Mouse (Mus musculus): ENCODE data around the gene Sema3c. TPM values are rescaled to one million over a fixed set of nuclear protein-coding genes. Genes with fewer than 3 reads are reported as not detected.

Sema3c gene
- polyA plus RNA-seq, 1 experiment: 60.9 TPM

DNA sequence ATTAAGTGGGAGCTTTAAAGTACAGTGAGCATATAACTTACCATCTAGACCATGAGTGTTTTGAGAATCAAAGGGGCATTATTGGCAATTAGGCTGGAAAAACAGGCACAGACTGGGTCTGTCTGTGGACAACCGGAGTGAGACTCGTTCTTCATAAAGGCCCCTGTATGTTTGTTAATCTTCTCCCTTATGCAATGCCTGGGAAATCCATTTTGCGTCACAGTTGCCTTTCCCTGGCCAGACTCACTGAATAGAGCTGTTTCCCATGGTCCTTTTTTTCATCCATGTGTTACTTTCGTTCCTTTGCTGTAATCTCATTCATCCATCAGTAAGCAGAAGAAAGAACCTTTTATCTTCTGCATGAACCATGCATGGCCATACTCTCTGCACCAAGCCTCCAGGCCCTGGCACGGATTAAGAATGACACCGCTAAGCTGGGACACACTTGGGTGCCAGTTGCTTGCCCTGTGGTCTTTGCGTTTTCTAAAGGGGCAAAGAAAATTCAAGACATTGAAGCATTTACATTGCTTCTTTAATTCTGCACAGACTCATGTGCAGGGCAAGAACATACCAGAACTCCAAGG, 73.7 kb downstream of the Sema3c start:
- no peak for DNase-seq (ENCODE audit: low spot score)

DNA sequence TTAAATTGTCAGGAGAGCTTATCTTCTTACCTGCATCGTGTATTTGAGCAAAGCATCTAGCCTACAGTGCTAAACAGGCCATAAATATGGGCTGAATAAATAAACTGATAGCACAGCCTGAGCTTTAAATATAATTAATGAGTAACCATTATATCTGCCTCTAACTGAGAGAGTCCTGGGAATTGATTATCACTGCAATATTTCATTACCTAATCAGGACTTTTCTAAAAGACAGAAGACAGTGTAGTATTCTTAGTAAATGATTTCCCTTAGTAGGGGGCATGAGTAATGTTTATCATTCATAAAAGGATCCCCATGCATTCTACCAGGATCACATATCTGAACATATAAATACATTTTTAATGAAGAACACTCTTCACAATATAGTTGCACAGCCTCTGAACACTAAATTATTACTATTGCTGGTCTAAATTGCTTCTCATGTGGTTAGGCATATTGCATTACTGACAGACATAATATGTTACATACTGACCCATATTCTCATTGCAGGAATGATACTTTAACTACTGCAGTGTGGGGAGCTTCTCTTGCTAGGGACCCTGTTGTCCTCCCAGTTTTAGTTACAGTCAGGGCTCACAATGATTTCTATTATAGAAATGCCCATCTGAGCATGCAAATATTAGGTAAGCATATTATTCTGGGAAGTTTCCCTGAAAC, 74.9 kb downstream of the Sema3c start:
- DNase-seq (ENCODE audit: low spot score): no peak

DNA sequence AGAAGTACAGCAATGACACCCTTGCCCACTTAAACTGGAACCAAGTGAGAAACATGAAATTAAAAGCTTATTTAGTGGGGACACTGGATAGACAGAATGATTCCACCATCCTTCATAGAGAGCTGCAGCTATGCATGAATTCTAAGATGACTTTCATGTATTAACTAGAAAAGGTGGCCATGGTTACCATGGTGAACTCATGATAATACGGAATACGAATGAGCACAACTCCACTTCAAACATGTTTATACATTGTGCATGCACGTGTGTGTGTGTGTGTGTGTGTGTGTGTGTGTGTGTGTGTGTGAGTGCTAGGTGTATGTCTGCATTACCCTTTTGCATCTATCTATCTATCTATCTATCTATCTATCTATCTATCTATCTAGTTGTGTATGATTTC, 87.1 kb downstream of the Sema3c start:
- DNase-seq (ENCODE audit: low spot score): no peak

DNA sequence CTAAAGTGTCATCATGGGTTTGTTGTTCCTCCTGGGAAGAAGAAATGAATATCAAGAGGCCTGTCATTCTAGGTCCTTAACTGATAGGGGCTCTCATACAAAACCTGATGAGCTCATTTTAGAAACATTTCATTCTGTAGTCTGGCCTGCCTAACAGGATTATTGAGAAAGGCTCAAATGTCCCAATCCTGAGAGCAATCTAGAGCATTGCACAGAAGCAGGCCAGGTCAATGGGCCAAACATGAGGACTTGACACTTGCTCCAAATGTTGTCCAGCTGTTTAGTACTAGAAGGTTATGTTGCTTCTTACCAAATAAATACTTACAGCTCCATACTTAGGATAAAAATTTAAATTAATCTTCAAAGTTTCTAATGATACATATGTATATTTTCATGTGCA, 97.3 kb downstream of the Sema3c start:
- DNase-seq (ENCODE audit: low spot score): no peak

DNA sequence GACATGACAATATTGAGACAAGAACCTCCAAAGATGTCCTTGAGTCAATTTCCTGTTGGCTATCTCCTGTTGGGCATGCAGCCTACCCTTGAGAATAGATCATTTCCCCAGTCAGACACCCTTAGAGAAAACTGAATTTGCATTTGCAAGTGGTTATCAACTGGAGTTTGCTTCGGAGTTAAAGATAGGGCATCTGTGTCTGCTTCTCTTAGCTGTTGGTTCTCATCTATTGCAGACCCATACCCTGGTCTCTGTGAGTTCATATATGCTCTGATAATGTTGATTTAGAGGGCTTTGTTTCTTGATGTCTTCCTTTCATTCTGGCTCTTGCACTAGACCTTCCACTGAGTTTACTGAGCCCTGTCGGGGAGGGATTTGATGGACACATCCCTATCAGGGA, 106.8 kb downstream of the Sema3c start:
- DNase-seq (ENCODE audit: low spot score): no peak

DNA sequence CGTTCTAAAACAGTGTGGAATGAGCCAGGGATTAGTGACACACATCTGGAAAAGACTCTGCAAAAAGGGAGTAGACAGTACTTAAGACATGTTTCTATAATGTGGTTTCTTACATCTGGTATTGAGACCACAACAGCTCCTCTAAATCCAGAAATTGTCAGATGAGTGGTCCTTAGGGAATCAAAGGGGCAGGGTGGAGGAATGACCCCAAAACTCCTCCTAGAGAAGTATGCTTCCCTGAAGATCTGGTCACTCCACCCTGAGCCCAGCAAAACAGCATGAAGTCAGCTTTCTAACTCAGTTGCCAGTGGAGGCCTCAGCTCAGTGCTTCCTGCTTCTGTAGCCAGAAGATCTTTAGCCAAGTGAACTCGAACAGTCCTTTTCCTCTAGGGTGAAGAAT, 115.0 kb downstream of the Sema3c start:
- no peak for DNase-seq (ENCODE audit: low spot score)

DNA sequence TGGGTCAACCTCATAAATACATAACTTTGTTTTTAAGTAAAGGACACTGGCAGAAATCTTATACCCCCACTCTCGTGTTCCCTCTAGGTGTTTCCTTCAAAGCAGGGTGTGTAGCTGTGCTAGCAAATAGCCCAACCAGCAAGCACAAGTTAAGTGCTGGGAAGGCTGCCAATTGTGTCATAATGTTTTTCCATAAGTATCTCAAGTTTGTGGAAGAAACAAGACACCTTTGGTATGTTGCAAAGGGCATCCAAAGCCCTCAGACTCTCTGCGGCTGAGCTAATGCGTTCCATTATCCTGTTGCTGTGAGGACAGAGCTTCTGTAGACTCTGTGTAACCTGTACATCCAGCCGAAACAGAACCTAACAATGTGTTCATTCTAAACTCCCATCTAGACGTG, 115.5 kb downstream of the Sema3c start:
- no peak for DNase-seq (ENCODE audit: low spot score)

DNA sequence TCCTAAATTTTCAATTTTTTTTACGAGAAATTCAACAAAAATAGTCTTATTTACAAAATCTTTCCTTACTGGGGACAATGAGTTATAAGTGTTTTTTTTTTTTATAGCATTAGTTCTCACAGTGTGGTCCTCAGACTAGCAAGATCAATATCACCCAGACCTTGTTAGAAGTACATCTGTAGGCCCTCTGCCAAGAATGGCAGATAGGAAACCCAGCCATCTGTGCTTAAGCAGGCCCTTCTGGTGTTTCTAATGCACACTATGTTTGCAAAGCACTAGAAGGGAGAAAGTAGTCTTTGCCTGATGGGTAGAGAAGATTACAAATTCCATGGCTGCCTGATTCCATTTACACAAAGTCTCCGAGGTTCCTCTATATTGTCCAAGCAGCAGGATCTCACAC, 121.3 kb downstream of the Sema3c start:
- DNase-seq (ENCODE audit: low spot score): no peak

DNA sequence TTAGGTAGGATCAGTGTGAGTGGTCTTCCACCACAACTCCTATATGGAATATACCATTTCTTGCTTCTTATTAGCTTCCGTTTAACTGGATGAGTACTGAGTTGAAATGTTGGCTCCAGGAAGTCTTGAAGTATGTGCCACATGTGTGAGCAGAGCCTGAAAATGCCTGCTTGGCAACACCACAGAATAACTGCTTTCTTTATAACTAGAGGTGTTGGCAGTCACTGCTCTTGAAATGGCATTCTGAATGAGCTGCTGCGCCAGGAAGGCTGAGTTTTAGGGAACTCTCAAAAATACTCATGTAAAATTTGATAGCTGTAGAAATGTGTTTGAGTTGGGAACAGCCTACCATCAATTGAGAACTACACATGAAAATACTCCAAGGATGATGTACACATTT, 124.8 kb downstream of the Sema3c start:
- DNase-seq (ENCODE audit: low spot score): no peak

DNA sequence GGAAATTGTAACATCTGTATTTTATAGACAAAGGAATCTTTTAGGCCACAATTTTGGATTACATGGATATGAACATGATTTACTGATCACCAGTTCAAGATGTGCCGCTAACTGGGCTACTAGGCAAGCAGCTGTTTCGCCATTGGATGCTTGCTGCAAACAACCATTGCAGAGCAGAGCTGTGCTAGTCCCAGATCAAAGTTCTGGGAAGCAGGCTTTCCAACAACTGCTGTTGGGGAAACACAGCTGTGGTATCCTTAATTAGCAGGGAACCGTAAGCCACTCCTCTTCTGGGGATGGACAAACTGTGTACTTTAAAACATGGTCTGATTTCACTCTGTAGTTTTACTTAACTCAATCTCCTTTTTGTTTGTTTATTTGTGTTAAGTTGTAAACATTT, 130.1 kb downstream of the Sema3c start:
- DNase-seq (ENCODE audit: low spot score): no peak

DNA sequence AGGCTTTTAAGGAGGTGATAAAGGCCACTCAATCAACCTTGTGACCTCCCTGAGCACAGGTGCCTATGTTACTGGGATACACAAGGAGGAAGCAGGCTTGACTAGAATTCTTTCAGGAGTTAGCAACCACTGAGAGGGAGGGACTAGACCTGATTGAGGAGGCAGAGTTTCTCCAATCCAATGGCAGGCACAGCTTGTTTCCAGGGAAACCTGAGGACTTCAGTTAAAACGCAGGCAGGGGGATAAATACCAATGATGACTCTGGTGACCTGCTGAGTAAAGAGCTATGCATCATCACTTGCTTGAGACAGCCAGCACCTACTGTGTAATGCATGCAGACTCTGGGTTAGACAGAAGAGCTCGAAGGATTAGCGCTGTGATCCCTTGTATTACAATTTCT, 133.0 kb downstream of the Sema3c start:
- DNase-seq (ENCODE audit: low spot score): no peak

DNA sequence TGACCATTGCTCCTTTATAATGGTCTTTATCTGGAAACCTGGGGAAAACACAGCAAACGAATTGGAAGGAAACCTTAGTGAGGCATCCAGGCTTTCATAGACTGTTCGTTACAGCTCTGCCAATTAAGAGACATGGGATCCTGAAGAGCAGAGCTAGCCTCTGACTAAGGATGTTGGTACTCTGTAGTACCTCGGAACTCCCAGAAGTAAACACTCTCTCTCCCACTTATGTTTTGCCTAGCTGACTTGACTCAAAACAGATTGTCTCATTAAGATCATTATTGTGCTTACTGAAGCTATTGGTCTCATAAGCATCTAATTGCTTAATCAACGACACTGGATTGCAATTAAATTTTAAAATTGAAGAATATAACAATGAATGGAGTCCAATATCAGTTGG, 138.3 kb downstream of the Sema3c start:
- DNase-seq (ENCODE audit: low spot score): no peak

DNA sequence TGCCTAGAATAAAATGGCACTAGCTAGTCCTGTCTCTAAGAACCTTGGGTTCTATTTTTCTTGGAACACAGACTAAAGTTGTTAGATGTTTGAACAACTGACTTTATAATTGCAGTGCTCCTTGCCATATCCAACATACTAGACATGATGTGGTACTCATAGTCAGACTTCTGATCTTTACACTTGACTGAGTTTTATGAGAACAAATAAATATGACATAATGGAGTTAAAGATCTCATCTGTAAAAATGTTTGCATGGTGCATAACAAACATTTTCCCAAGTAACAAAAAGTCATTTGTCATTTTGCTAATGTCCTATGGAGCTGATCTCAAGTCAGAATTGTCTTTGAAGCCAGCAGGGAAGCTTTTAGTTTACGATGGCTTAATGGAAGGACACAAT, 141.1 kb downstream of the Sema3c start:
- DNase-seq (ENCODE audit: low spot score): no peak

DNA sequence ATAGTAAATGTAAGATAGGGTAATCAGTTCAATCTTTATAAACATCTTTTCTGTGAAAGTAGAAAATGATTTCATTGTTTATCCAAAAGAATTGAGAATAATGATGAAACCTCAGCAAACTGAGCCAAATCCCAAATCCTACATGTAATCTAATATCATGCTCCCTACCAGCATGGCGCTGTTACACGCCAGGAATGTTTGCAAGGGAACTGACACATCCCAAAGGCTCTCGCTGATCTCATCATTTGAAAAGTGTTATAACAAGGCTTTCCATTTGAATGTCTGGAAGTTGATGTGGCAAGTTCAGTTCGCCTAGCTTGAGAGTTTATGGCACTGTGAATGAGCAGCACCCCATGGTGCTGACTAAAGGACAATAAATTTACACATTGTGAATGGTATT, 145.9 kb downstream of the Sema3c start:
- no peak for DNase-seq (ENCODE audit: low spot score)

DNA sequence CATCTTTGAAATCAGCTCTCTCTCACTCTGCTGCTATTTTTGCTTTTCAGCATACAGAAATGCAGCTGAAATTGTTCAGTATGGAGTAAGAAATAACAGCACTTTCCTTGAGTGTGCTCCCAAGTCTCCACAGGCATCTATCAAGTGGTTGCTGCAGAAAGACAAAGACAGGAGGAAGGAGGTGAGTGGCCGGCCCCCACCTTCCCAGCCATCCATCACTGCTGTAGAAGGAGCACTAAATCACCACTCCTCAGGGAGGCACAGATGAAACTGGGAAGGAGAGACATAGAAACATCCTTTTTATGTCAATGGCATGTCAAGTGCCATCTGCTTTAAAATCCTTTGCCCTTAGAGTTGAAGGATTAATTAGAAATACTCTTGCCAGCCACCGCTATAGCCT, 149.9 kb downstream of the Sema3c start:
- no peak for DNase-seq (ENCODE audit: low spot score)

DNA sequence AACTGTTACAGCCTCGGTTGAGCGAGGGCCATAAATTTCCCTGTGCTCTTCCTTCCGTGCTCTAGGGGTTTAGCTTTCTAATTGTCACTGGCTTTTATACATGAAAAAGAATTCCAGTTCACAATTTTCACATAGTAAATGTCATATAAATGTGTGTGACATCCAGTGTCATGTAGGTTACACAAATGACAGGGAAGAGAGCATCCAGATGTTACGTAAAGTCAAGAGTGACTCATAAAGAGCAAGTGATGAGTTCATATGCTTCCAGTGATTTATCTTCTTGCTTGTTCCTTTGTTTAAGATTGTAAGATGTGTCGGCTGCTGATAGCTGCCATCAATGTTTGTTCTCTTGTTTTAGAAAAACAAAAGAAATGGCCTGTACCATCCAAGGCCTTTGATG, 154.0 kb downstream of the Sema3c start:
- DNase-seq (ENCODE audit: low spot score): no peak

DNA sequence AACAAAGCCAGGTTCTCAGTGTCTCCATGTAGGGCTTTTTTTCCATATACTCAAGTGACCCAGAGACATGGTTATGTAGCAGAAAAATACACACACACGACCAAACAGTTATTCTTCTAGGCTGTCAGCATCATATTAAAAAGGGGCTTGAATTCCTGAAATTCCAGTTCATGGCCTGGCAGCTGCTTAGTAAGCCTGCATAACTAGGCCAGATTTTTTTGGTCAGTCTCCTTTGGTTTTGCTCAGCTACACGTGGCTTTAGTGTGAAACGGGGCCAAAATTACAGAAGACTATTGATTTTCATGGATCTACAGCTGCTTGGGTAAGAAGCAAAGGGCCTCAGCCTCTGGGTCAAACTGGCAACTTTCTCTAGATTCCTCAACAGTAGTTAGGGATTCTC, 165.7 kb downstream of the Sema3c start:
- no peak for DNase-seq (ENCODE audit: low spot score)

DNA sequence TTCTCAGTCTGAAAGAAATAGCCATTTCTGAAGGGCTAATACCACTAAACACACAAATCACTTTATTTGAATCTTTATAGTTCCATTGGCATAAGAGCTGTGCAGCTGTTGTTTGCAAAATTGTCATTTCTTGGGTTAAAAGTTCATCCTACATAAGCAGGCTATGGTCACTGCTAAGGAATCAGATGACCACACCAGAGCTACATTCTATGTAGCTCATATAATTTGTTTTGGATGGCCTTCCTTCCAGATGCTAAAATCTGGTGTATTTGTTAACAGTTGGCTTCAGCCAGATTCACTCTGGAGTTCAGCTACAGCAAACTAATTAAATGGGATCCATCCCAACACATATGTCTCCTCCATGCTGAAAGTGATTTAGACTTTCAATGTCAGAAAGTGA, 172.4 kb downstream of the Sema3c start:
- DNase-seq (ENCODE audit: low spot score): no peak

DNA sequence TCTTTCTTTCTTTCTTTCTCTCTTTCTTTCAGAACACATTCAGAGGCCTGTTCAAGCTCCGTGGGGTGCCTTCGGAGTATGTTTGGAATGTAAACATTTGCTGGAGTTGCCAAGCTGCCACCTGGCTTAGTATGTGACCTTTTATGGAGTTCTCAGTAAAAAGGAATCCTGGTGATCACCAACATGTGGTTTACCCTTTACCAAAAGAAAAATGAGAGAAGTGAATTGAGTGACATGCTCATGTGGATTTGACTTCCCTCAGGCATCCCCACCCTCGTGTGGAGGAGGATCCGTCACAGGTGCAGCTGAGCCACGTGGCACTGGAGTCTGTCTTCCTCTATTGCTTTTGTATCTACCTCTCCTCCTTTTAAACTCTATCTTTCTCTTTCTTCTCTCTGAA, 173.1 kb downstream of the Sema3c start:
- no peak for DNase-seq (ENCODE audit: low spot score)

DNA sequence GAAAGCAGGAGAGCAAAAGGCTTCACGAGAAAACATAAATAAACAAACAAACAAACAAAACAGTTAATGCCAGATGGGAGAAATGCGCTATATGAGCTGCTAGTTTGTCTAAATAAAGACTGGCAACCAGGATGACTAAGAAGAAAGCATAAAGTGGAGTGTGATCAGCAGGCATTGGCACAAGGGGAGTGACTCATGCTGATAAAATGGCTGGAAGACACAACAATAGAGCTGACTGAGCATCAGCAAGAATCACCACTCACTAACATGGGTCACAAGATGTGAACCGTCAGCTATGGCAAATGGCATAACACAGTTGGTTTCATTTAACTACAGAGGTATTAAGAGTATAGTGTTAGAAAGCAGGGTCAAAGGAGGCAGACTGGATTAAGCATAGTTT, 174.2 kb downstream of the Sema3c start:
- no peak for DNase-seq (ENCODE audit: low spot score)

DNA sequence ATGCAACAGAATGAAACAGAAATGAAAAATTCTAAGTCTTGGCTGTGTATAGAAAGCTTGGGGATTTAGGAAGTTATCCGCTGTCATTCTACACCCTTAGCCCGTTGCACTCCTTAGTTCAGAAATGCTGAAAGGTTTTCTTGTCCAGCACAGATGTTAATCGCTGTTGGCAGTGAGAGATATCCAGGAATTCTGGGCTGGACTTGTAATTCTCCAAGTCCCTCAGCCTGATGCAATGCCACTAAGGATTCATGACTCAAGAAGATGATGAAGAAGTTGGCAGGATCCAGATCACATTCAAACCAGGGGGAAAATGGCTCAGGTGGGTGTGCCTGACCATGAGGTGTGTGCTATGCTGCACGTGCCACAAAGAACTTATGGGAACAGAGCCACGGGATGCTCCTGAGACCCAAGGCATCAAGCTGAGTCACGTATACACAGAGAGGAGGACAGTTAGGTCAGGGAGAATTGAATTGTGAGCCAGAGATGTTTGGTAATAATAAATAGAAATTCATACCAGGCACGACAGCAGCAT, 179.5 kb downstream of the Sema3c start:
- no peak for DNase-seq (ENCODE audit: low spot score)

DNA sequence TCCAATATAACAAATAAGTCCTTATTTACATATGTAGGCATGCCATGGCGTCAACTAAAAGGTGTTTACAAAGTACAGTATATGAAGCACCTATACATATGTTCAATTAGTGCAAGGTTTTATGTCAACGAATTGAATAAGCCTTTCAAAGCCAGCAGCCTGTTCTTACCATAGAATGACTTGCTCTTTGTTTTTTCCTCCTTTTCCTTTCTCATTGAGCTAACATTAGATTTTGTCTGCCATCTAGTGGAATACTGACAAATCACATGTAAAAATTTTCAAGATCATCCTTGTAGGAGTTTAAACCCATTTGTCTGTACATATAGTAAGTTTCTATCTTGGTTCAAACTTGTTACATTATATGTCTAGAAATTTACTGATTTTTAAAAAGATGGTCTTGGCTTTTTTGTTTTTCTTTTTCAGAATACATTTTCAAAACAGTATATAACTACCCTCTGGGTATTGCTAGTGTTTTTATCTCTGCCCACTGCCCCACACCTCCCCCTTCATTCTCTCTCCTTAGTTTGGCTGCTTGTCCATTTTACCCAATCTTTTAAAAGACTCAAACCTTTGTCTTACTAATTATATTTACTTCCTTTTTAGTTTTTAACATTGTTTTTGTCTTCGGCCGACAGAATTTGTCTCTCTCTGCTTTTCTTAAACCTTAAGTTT, 192.1 kb downstream of the Sema3c start:
- DNase-seq (ENCODE audit: low spot score): no peak

DNA sequence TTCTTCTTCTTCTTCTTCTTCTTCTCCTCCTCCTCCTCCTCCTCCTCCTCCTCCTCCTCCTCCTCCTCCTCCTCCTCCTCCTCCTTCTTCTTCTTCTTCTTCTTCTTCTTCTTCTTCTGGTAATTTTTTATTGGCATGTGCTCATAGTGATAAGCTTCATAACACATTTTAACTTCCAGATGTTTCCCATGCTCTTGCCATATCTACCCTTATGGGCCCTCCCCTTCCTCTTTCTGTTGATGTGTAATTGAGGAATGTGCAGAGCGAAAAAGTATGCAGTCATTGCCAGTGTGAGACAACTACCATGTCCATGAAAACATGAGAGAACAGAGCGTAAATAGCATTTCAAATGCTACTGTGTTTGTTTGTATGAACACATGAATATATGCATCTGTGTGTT, 196.2 kb downstream of the Sema3c start:
- no peak for DNase-seq (ENCODE audit: low spot score)

Data from urinary bladder, adult 2 months (tissue).